Mouse (Mus musculus): Measurements from ENCODE around the gene Dclk1. TPM values are rescaled to one million over a fixed set of nuclear protein-coding genes. Genes with fewer than 3 reads are reported as not detected.

Dclk1 gene
- polyA plus RNA-seq, 1 experiment from 2014 or later = 75.0 TPM

DNA sequence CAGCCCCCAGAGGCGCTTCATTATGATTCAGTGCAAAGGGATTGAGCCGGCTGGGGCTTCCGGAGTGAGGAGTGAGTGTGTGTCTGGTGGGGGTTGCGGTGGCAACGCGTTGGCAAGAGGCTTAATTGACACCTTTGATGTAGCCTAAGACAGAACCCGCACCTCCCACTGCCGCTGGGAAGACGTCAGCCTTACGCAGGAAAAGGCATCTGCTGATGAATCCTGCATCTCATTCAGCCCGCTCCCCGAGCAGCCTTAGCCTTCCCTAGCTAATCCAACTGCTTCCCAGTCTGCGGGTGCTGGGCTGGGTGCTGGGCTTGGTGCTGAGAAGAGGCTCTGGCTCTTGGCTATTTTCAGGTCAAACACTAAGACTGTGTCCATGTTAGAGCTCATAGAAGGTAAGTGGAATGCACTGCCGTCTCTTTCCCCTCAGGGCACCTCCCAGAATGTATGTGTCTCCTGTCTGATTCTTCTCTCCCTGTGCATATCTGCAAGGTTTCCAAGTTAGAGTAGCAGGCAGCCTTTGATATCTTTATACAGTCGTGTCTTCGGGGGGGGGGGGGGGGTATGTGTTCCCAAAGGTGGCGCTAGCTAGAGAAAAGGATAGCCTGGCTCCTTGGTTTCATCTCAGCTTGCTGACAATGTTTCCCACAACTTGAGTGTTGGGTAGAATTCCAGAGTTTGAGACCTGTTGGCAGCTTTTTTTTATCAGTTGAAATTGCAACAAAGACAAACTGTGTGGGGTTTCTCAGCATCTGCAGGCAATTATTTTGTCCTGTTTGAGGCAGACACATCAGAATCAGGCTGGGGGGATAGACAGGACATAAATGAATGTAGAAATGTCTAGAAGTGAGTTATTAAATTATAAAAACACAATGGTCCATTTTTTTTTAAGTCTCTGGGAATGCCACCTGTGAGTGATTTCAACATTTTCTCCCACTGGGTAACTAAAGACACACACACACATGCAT is 219.8 kb downstream of the Dclk1 start:
- Histone ChIP-seq H3K4me2 (ENCODE audit: low read depth, low read length) (peak overlapping the region; percentile 66), H3K9ac (ENCODE audit: low read depth, low read length) (peak overlapping the region; percentile 41), H3K4me1 (ENCODE audit: control insufficient read depth, insufficient read depth, low read length) (no peaks in the 10 kb centered on the region; the same call in 1 of the 2 replicates), H3K9me3 (ENCODE audit: control insufficient read depth, low read length) (no peaks in the 10 kb centered on the region), H3K27ac (replicated peaks; ENCODE audit: low read depth, low read length) (peak overlapping the region; percentile 59), H3K4me3 (ENCODE audit: low read depth, low read length) (peak overlapping the region; percentile 23), H3K36me3 (ENCODE audit: control insufficient read depth, insufficient read depth, low read length) (no peaks in the 10 kb centered on the region), H3K27me3 (replicated peaks; ENCODE audit: control insufficient read depth, insufficient read depth, low read length) (no peaks in the 10 kb centered on the region)
- WGBS = under 1% methylated on average over 17 of the region's 17 CpGs
- DNase-seq (ENCODE audit: low spot score) = peak; percentile 85
- peak; percentile 91 for ATAC-seq (ENCODE audit: low read depth)

- DNase-seq (ENCODE audit: low spot score) = peak; percentile 48
- ATAC-seq (ENCODE audit: low read depth) = peak; percentile 17; the same call in 1 of the 2 replicates
- H3K27me3 ChIP-seq (replicated peaks; ENCODE audit: control insufficient read depth, insufficient read depth, low read length) = no peaks in the 10 kb centered on the region
- no peak overlapping the region for H3K4me3 ChIP-seq (ENCODE audit: low read depth, low read length)
- no peak overlapping the region for H3K9ac ChIP-seq (ENCODE audit: low read depth, low read length)
- peak overlapping the region; percentile 38; the same call in 1 of the 2 replicates for H3K4me2 ChIP-seq (ENCODE audit: low read depth, low read length)
- H3K27ac ChIP-seq (replicated peaks; ENCODE audit: low read depth, low read length) = peak overlapping the region; percentile 59
- peaks cover 1% of the 10 kb centered on the region; the same call in 1 of the 2 replicates for H3K4me1 ChIP-seq (ENCODE audit: control insufficient read depth, insufficient read depth, low read length)
- 70% methylated on average over 4 of the region's 4 CpGs for WGBS
- H3K9me3 ChIP-seq (ENCODE audit: control insufficient read depth, low read length) = no peaks in the 10 kb centered on the region
- no peaks in the 10 kb centered on the region for H3K36me3 ChIP-seq (ENCODE audit: control insufficient read depth, insufficient read depth, low read length)
Observed at GRCm38 (mm10) chr3:55462904-55463668, 220.9 kb downstream of the Dclk1 start.

- Histone ChIP-seq H3K27ac (replicated peaks; ENCODE audit: low read depth, low read length) (peak overlapping the region; percentile 46; the same call in 1 of the 2 replicates), H3K36me3 (ENCODE audit: control insufficient read depth, insufficient read depth, low read length) (no peaks in the 10 kb centered on the region), H3K9me3 (ENCODE audit: control insufficient read depth, low read length) (no peaks in the 10 kb centered on the region), H3K4me2 (ENCODE audit: low read depth, low read length) (peak overlapping the region; percentile 21; the same call in 1 of the 2 replicates), H3K4me1 (ENCODE audit: control insufficient read depth, insufficient read depth, low read length) (peaks cover 4% of the 10 kb centered on the region; the same call in 1 of the 2 replicates), H3K27me3 (replicated peaks; ENCODE audit: control insufficient read depth, insufficient read depth, low read length) (no peaks in the 10 kb centered on the region), H3K9ac (ENCODE audit: low read depth, low read length) (no peak overlapping the region), H3K4me3 (ENCODE audit: low read depth, low read length) (no peak overlapping the region)
- 58% methylated on average over 3 of the region's 3 CpGs for WGBS
- ATAC-seq (ENCODE audit: low read depth) (no peak), DNase-seq (ENCODE audit: low spot score) (no peak)
Observed at GRCm38 (mm10) chr3:55464226-55464625, 222.1 kb downstream of the Dclk1 start.

GRCm38 (mm10) chr3:55465785-55466184 is 223.6 kb downstream of the Dclk1 start:
- DNase-seq (ENCODE audit: low spot score) = no peak
- no peak for ATAC-seq (ENCODE audit: low read depth)
- WGBS = 81% methylated on average over 8 of the region's 8 CpGs
- Histone ChIP-seq H3K9me3 (ENCODE audit: control insufficient read depth, low read length) (no peaks in the 10 kb centered on the region), H3K4me1 (ENCODE audit: control insufficient read depth, insufficient read depth, low read length) (peaks cover 4% of the 10 kb centered on the region; the same call in 1 of the 2 replicates), H3K36me3 (ENCODE audit: control insufficient read depth, insufficient read depth, low read length) (no peaks in the 10 kb centered on the region), H3K9ac (ENCODE audit: low read depth, low read length) (no peak overlapping the region), H3K4me3 (ENCODE audit: low read depth, low read length) (no peak overlapping the region), H3K27me3 (replicated peaks; ENCODE audit: control insufficient read depth, insufficient read depth, low read length) (no peaks in the 10 kb centered on the region), H3K27ac (replicated peaks; ENCODE audit: low read depth, low read length) (peak overlapping the region; percentile 16; the same call in 1 of the 2 replicates), H3K4me2 (ENCODE audit: low read depth, low read length) (no peak overlapping the region; the same call in 1 of the 2 replicates)

DNA sequence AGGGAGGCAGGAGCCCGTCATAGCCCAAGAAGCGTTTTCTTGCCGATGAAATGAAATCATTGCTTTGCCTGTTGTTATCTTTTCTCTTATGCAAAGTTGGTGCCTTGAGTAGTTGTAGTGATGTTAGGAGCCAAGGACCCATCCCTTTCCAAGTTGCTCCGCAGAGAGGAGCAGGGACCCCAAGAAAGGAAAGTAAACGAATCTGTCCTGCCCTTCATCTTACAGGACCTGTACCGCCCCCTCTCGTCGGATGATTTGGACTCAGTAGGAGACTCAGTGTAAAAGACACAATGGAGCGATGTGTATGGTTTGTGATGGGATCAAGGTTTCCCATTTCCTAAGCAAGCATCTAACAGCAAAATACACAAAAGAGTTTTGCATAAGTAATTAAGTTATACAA is 224.2 kb downstream of the Dclk1 start:
- H3K4me1 ChIP-seq (ENCODE audit: control insufficient read depth, insufficient read depth, low read length) = peaks cover 4% of the 10 kb centered on the region; the same call in 1 of the 2 replicates
- no peak for DNase-seq (ENCODE audit: low spot score)
- ATAC-seq (ENCODE audit: low read depth) = no peak
- H3K4me3 ChIP-seq (ENCODE audit: low read depth, low read length) = no peak overlapping the region
- no peak overlapping the region for H3K9ac ChIP-seq (ENCODE audit: low read depth, low read length)
- no peaks in the 10 kb centered on the region for H3K9me3 ChIP-seq (ENCODE audit: control insufficient read depth, low read length)
- no peaks in the 10 kb centered on the region for H3K36me3 ChIP-seq (ENCODE audit: control insufficient read depth, insufficient read depth, low read length)
- H3K4me2 ChIP-seq (ENCODE audit: low read depth, low read length) = no peak overlapping the region
- peak overlapping the region; percentile 16; the same call in 1 of the 2 replicates for H3K27ac ChIP-seq (replicated peaks; ENCODE audit: low read depth, low read length)
- WGBS = 78% methylated on average over 9 of the region's 9 CpGs
- no peaks in the 10 kb centered on the region; the same call in 1 of the 2 replicates for H3K27me3 ChIP-seq (replicated peaks; ENCODE audit: control insufficient read depth, insufficient read depth, low read length)

DNA sequence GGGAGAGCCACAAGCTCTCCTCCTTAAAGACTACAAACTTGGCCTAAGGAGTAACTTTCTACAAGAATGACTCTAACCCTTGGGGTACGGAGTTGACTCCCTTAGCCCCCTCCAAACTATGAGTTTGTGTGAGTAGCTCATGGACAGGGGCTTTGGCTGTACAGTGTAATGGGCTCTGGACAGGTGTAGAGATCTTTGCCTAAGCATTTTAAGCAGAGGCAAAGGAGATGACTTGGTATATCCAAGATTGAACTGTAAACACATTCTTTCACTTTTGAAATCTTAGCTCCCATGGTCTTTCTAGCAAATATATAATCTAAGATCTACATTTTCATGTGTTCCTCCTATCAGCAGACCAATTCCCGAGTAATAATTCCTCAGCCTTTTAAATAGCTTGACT is 229.9 kb downstream of the Dclk1 start, which contains the start of gene Gm21954:
Gene Gm21954 (minus strand): TSS at position 101 of the 400 bp plus-strand sequence.
- WGBS = 81% methylated on average over 2 of the region's 2 CpGs
- DNase-seq (ENCODE audit: low spot score) = no peak
- Histone ChIP-seq H3K27ac (replicated peaks; ENCODE audit: low read depth, low read length) (no peak within 1 kb of the TSS), H3K9ac (ENCODE audit: low read depth, low read length) (no peak within 1 kb of the TSS), H3K4me2 (ENCODE audit: low read depth, low read length) (no peak within 1 kb of the TSS), H3K9me3 (ENCODE audit: control insufficient read depth, low read length) (no peaks in the 10 kb centered on the region), H3K4me3 (ENCODE audit: low read depth, low read length) (no peak within 1 kb of the TSS), H3K27me3 (replicated peaks; ENCODE audit: control insufficient read depth, insufficient read depth, low read length) (no peaks in the 10 kb centered on the region; the same call in 1 of the 2 replicates), H3K36me3 (ENCODE audit: control insufficient read depth, insufficient read depth, low read length) (no peaks in the 10 kb centered on the region), H3K4me1 (ENCODE audit: control insufficient read depth, insufficient read depth, low read length) (peaks cover 4% of the 10 kb centered on the region; the same call in 1 of the 2 replicates)
- no peak for ATAC-seq (ENCODE audit: low read depth)

DNA sequence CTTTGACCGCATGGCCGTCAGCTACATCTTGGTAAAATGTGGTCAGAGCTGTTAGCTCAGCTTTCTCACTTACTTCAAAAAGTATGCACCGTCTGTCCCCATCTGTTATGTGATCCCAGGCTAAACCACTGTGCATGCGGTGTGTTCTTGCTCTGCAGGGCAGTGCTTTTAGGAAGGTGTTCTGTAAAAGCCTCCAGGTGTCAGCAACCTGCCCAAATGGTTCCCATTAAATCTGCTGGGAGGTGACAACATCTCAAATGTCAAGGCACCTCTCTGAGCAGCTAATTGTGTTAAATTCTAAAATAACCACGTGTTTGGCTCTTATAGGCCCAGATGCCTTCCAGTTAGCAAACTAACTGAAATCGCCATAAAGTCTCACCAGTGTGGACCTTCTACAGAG is 231.0 kb downstream of the Dclk1 start:
- no peak overlapping the region for H3K4me3 ChIP-seq (ENCODE audit: low read depth, low read length)
- H3K9me3 ChIP-seq (ENCODE audit: control insufficient read depth, low read length) = no peaks in the 10 kb centered on the region
- no peaks in the 10 kb centered on the region for H3K36me3 ChIP-seq (ENCODE audit: control insufficient read depth, insufficient read depth, low read length)
- H3K27ac ChIP-seq (replicated peaks; ENCODE audit: low read depth, low read length) = no peak overlapping the region
- no peaks in the 10 kb centered on the region; the same call in 1 of the 2 replicates for H3K27me3 ChIP-seq (replicated peaks; ENCODE audit: control insufficient read depth, insufficient read depth, low read length)
- ATAC-seq (ENCODE audit: low read depth) (peak; percentile 85; the same call in 1 of the 2 replicates), DNase-seq (ENCODE audit: low spot score) (peak; percentile 24)
- peaks cover 2% of the 10 kb centered on the region; the same call in 1 of the 2 replicates for H3K4me1 ChIP-seq (ENCODE audit: control insufficient read depth, insufficient read depth, low read length)
- no peak overlapping the region for H3K4me2 ChIP-seq (ENCODE audit: low read depth, low read length)
- no peak overlapping the region for H3K9ac ChIP-seq (ENCODE audit: low read depth, low read length)
- WGBS = 37% methylated on average over 6 of the region's 6 CpGs

DNA sequence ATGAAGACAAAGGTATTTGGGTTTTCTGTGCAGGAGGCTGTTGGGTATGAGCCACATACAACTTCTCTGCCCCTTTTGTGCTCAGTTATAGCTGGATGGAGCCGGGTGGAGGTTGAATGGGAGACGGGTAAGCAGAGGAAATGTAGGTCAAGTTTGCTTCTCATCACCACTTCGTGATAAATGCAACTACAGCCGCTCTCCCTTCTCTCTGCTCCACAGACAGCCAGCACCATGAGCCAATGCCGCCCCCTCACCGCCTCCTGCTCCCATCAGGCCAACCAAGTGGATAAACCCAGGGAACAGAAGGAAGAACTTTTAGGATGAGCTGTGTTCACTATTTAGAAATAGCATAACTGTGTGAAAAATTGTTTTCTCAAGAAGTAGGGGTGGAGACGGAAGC is 234.5 kb downstream of the Dclk1 start:
- H3K9ac ChIP-seq (ENCODE audit: low read depth, low read length) = no peak overlapping the region
- peaks cover 8% of the 10 kb centered on the region; the same call in 1 of the 2 replicates for H3K4me1 ChIP-seq (ENCODE audit: control insufficient read depth, insufficient read depth, low read length)
- H3K4me3 ChIP-seq (ENCODE audit: low read depth, low read length) = no peak overlapping the region
- no peak overlapping the region for H3K4me2 ChIP-seq (ENCODE audit: low read depth, low read length)
- H3K27ac ChIP-seq (replicated peaks; ENCODE audit: low read depth, low read length) = no peak overlapping the region
- no peaks in the 10 kb centered on the region for H3K36me3 ChIP-seq (ENCODE audit: control insufficient read depth, insufficient read depth, low read length)
- no peaks in the 10 kb centered on the region for H3K9me3 ChIP-seq (ENCODE audit: control insufficient read depth, low read length)
- no peaks in the 10 kb centered on the region for H3K27me3 ChIP-seq (replicated peaks; ENCODE audit: control insufficient read depth, insufficient read depth, low read length)
- DNase-seq (ENCODE audit: low spot score) (no peak), ATAC-seq (ENCODE audit: low read depth) (no peak)
- WGBS = 94% methylated on average over 7 of the region's 7 CpGs

Measured in embryonic facial prominence, embryonic 14.5 days (tissue).